Mouse (Mus musculus): Measurements from ENCODE around the gene Dhrs7b. TPM values are rescaled to one million over a fixed set of nuclear protein-coding genes. Genes with fewer than 3 reads are reported as not detected.
"Not testable (repeated sequence)": the region's sequence is repeated elsewhere in the genome, so short reads cannot be mapped to it uniquely, and the experiment has no call there.

The Dhrs7b gene
- polyA plus RNA-seq, 1 experiment from 2014 or later: 34.8 TPM

DNA sequence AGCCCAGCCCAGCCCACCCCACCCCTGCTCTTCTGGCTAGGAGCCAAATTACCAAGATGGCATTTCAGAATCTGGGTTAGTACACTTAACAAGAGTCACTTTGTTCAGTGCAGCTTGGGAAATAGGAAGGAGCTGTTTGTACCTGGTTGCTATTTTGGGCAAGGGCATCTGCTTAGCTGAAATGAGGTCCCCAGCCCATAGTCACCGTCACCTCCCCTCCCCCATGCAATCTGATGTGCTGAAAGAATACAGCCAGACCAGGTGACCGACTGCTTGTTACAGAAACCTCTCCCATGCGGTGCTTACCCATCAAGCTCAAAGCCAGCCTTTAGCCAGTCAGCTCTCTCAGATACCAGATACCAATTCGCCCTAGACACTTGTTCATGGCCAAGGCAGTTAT is 32.8 kb downstream of the Dhrs7b start:
- TF ChIP-seq CTCF (IDR thresholded peaks at IDR 0.05; ENCODE audit: low read depth): no peak

DNA sequence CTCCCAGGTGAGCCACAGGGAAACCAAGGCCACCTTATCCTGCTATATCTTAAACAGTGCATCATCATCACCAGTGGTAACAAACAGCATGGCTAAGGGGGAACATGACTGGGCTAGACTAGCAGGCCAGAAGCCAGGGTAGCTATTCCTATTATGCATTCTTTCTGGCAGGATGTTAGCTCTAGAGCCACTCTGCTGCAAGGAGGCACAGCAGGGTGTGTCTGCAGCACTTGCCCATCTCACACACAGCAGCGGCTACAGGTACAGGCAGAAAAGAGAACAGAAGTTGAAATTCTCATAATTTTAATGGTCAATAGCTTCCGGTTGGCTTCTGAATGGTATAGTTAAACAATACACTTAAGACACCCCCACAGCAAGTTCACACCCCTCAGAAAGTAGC is 33.7 kb downstream of the Dhrs7b start:
- ATAC-seq (replicated peaks; ENCODE audit: low FRiP score, low read depth): no peak
- no peak overlapping the region for H3K4me3 ChIP-seq (replicated peaks; ENCODE audit: low read depth, low read length)
- TF ChIP-seq CTCF (IDR thresholded peaks at IDR 0.05; ENCODE audit: low read depth): no peak
- no peak for DNase-seq (ENCODE audit: low spot score)
- H3K36me3 ChIP-seq (ENCODE audit: insufficient read depth, low read length): peaks cover 24% of the 10 kb centered on the region
- H3K27me3 ChIP-seq (ENCODE audit: insufficient read depth, low read length): no peaks in the 10 kb centered on the region
- H3K27ac ChIP-seq: no peak overlapping the region
- no peaks in the 10 kb centered on the region for H3K9me3 ChIP-seq (replicated peaks; ENCODE audit: low read length)
- no peaks in the 10 kb centered on the region for H3K4me1 ChIP-seq (replicated peaks; ENCODE audit: insufficient read depth, low read length)
- no peak overlapping the region for H3K9ac ChIP-seq (ENCODE audit: low read depth, low read length)
- 85% methylated on average over 2 of the region's 2 CpGs for WGBS
- H3K4me2 ChIP-seq (ENCODE audit: low read length): no peak overlapping the region

More for the DNA sequence above, 32.8 kb downstream of the Dhrs7b start:
- 88% methylated on average over 4 of the region's 4 CpGs for WGBS
- DNase-seq (ENCODE audit: low spot score) (no peak), ATAC-seq (replicated peaks; ENCODE audit: low FRiP score, low read depth) (no peak)
- no peaks in the 10 kb centered on the region for H3K4me1 ChIP-seq (replicated peaks; ENCODE audit: insufficient read depth, low read length)
- peaks cover 30% of the 10 kb centered on the region for H3K36me3 ChIP-seq (ENCODE audit: insufficient read depth, low read length)
- no peak overlapping the region for H3K4me3 ChIP-seq (replicated peaks; ENCODE audit: low read depth, low read length)
- no peaks in the 10 kb centered on the region for H3K9me3 ChIP-seq (replicated peaks; ENCODE audit: low read length)
- no peak overlapping the region for H3K9ac ChIP-seq (ENCODE audit: low read depth, low read length)
- no peaks in the 10 kb centered on the region for H3K27me3 ChIP-seq (ENCODE audit: insufficient read depth, low read length)
- no peak overlapping the region for H3K27ac ChIP-seq
- H3K4me2 ChIP-seq (ENCODE audit: low read length): no peak overlapping the region

- DNase-seq (ENCODE audit: low spot score) (no peak), ATAC-seq (replicated peaks; ENCODE audit: low FRiP score, low read depth) (no peak)
- no peaks in the 10 kb centered on the region for H3K9me3 ChIP-seq (replicated peaks; ENCODE audit: low read length)
- no peak overlapping the region for H3K4me3 ChIP-seq (replicated peaks; ENCODE audit: low read depth, low read length)
- 81% methylated on average over 14 of the region's 14 CpGs for WGBS
- no peak overlapping the region for H3K27ac ChIP-seq
- no peaks in the 10 kb centered on the region for H3K27me3 ChIP-seq (ENCODE audit: insufficient read depth, low read length)
- TF ChIP-seq CTCF (IDR thresholded peaks at IDR 0.05; ENCODE audit: low read depth): no peak
- H3K4me2 ChIP-seq (ENCODE audit: low read length): no peak overlapping the region
- H3K9ac ChIP-seq (ENCODE audit: low read depth, low read length): no peak overlapping the region
- no peaks in the 10 kb centered on the region for H3K4me1 ChIP-seq (replicated peaks; ENCODE audit: insufficient read depth, low read length)
- peaks cover 24% of the 10 kb centered on the region for H3K36me3 ChIP-seq (ENCODE audit: insufficient read depth, low read length)
Observed at GRCm38 (mm10) chr11:60864916-60865315, 34.5 kb downstream of the Dhrs7b start.

- H3K4me3 ChIP-seq (replicated peaks; ENCODE audit: low read depth, low read length): no peak overlapping the region
- WGBS: 54% methylated on average over 2 of the region's 2 CpGs
- no peak for TF ChIP-seq CTCF (IDR thresholded peaks at IDR 0.05; ENCODE audit: low read depth)
- no peaks in the 10 kb centered on the region for H3K4me1 ChIP-seq (replicated peaks; ENCODE audit: insufficient read depth, low read length)
- H3K9ac ChIP-seq (ENCODE audit: low read depth, low read length): no peak overlapping the region
- ATAC-seq (replicated peaks; ENCODE audit: low FRiP score, low read depth) (0 out of 2 replicates have a peak, but pooled peaks have one; percentile 40), DNase-seq (ENCODE audit: low spot score) (no peak)
- H3K27ac ChIP-seq: no peak overlapping the region; the same call in 1 of the 2 replicates
- H3K4me2 ChIP-seq (ENCODE audit: low read length): no peak overlapping the region
- no peaks in the 10 kb centered on the region for H3K27me3 ChIP-seq (ENCODE audit: insufficient read depth, low read length)
- peaks cover 24% of the 10 kb centered on the region for H3K36me3 ChIP-seq (ENCODE audit: insufficient read depth, low read length)
- no peaks in the 10 kb centered on the region for H3K9me3 ChIP-seq (replicated peaks; ENCODE audit: low read length)
Observed at GRCm38 (mm10) chr11:60866021-60866420, 35.6 kb downstream of the Dhrs7b start.

DNA sequence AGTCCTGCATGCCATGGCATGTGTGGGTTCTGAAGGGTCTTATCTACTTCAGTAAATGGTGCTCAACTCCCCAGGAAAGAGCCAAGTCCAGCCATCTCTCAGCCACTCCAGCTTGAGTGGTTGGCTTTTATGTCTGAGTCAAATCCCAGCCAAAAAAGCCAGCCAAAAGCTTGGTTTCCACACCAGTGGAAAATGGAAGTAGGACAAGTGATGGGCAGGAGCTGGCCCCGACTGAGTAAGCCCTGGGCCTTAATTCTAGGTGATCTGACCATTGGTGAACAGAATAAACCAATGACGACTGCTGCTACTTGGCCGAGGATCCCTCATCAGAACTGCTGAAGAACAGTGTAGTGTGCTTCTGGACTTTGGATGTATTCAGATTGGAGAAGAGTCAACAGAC is 37.0 kb downstream of the Dhrs7b start:
- H3K36me3 ChIP-seq (ENCODE audit: insufficient read depth, low read length): peaks cover 19% of the 10 kb centered on the region
- no peak for TF ChIP-seq CTCF (IDR thresholded peaks at IDR 0.05; ENCODE audit: low read depth)
- no peak overlapping the region for H3K9ac ChIP-seq (ENCODE audit: low read depth, low read length)
- H3K4me3 ChIP-seq (replicated peaks; ENCODE audit: low read depth, low read length): no peak overlapping the region
- DNase-seq (ENCODE audit: low spot score) (no peak), ATAC-seq (replicated peaks; ENCODE audit: low FRiP score, low read depth) (no peak)
- WGBS: 87% methylated on average over 3 of the region's 3 CpGs
- no peaks in the 10 kb centered on the region for H3K4me1 ChIP-seq (replicated peaks; ENCODE audit: insufficient read depth, low read length)
- H3K4me2 ChIP-seq (ENCODE audit: low read length): no peak overlapping the region
- H3K27me3 ChIP-seq (ENCODE audit: insufficient read depth, low read length): no peaks in the 10 kb centered on the region
- no peaks in the 10 kb centered on the region for H3K9me3 ChIP-seq (replicated peaks; ENCODE audit: low read length)
- no peak overlapping the region for H3K27ac ChIP-seq

- Histone ChIP-seq H3K27ac (no peak overlapping the region), H3K4me1 (replicated peaks; ENCODE audit: insufficient read depth, low read length) (no peaks in the 10 kb centered on the region), H3K4me3 (replicated peaks; ENCODE audit: low read depth, low read length) (no peak overlapping the region), H3K9me3 (replicated peaks; ENCODE audit: low read length) (no peaks in the 10 kb centered on the region), H3K4me2 (ENCODE audit: low read length) (no peak overlapping the region), H3K27me3 (ENCODE audit: insufficient read depth, low read length) (no peaks in the 10 kb centered on the region), H3K9ac (ENCODE audit: low read depth, low read length) (no peak overlapping the region), H3K36me3 (ENCODE audit: insufficient read depth, low read length) (peaks cover 18% of the 10 kb centered on the region)
- no peak for TF ChIP-seq CTCF (IDR thresholded peaks at IDR 0.05; ENCODE audit: low read depth)
- 53% methylated on average over 8 of the region's 8 CpGs for WGBS
- ATAC-seq (replicated peaks; ENCODE audit: low FRiP score, low read depth): peak; percentile 30; the same call in 1 of the 2 replicates
- peak; percentile 46 for DNase-seq (ENCODE audit: low spot score)
Observed at GRCm38 (mm10) chr11:60867904-60868303, 37.5 kb downstream of the Dhrs7b start.

DNA sequence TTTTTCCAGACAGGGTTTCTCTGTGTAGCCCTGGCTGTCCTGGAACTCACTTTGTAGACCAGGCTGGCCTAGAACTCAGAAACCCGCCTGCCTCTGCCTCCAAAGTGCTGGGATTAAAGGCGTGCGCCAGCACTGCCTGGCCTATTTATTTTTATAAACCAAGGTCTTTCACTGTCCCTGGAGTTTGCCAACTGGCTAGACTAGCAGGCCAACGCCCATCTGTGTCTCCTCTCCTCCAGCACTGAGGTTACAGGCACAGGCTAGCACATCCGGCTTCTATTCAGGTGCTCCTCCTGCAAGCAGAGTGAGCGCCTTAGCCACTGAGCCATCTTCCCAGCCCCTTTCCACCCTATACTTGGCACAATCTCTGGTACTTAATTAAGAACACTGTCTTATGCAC is 39.0 kb downstream of the Dhrs7b start:
- peaks cover 11% of the 10 kb centered on the region; the same call in 1 of the 2 replicates for H3K36me3 ChIP-seq (ENCODE audit: insufficient read depth, low read length)
- not testable (repeated sequence) for H3K9me3 ChIP-seq (replicated peaks; ENCODE audit: low read length); H3K4me1 ChIP-seq (replicated peaks; ENCODE audit: insufficient read depth, low read length); H3K27ac ChIP-seq; H3K9ac ChIP-seq (ENCODE audit: low read depth, low read length); ATAC-seq (replicated peaks; ENCODE audit: low FRiP score, low read depth); H3K4me2 ChIP-seq (ENCODE audit: low read length); DNase-seq (ENCODE audit: low spot score); H3K4me3 ChIP-seq (replicated peaks; ENCODE audit: low read depth, low read length); H3K27me3 ChIP-seq (ENCODE audit: insufficient read depth, low read length)
- 93% methylated on average over 6 of the region's 6 CpGs for WGBS

All from kidney, postnatal 0 days (tissue).